Mouse (Mus musculus) G1E (cell line): ENCODE results near the gene Slc44a3.

Source experiments
- CTCF ChIP-seq: IDR thresholded peaks from 2 replicates; pipeline ENCODE4 v1.5.1; 2012; ENCODE audit warnings: low read depth, low read length, inconsistent platforms, mixed read lengths
- GATA1 ChIP-seq: IDR thresholded peaks from 2 replicates; pipeline ENCODE4 v1.6.1; 2012; ENCODE audit warnings: borderline replicate concordance, low read length, inconsistent platforms, mixed read lengths
- POLR2AphosphoS5 ChIP-seq: IDR thresholded peaks from 2 replicates; pipeline ENCODE4 v1.6.1; 2012; ENCODE audit warnings: low read depth, low read length, inconsistent platforms; ENCODE audit not compliant: insufficient replicate concordance

GRCm38 (mm10) chr3:121439623-121440161 is 92.5 kb downstream of the Slc44a3 start:
- TF ChIP-seq CTCF (no peak), GATA1 (no peak), POLR2AphosphoS5 (no peak)
